Mouse (Mus musculus) heart, adult 9 months (tissue): ENCODE results near the gene Fpgs.

Experiments
- DNase-seq, 2 experiments: peaks; one replicate each; pipeline ENCODE4 v3.0.0; 2022; ENCODE audit warnings: low spot score in 2 of 2

Fpgs gene

DNA sequence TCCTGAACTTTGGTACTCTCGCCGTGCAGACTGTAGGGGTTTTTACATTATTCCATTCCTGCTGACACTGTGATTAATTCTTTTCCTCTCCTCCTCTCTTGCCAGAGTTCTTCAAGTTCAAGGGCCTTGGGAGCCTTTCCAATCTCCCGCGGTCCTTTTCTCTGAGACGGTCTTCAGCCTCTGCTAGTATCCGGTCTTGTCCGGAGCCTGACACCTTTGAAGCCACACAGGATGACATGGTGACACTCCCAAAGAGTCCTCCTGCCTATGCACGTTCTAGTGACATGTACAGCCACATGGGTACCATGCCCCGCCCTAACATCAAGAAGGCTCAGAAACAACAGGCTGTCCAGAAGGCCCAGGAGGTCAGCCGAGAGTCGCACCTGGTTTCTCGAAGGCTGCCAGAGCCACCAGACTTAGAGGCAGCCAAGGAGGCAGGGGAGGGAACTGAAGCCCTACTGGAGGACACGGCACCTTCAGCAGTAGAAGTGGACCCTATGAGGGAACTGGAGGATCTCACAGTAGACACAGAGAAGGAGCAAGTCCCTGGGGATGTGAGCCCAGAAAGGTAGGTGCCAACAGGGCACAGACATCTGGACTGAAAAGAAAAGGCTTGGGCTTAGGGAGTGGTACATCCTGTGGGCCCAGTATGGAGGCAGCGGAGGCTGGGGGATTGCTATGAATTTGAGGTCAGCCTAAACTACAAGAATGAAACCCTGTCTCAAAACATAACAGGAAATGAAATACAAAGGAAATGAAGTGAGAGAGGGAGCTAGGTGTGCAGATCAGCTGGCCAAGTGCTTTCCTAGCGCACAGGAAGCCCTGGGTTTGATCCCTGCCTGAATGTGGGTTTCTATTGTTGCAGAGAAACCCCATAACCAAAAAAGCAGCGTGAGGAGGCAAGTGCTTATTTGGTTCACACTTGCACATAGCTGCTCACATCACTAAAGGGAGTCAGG, 21.2 kb upstream of the Fpgs start:
- no peak for DNase-seq

DNA sequence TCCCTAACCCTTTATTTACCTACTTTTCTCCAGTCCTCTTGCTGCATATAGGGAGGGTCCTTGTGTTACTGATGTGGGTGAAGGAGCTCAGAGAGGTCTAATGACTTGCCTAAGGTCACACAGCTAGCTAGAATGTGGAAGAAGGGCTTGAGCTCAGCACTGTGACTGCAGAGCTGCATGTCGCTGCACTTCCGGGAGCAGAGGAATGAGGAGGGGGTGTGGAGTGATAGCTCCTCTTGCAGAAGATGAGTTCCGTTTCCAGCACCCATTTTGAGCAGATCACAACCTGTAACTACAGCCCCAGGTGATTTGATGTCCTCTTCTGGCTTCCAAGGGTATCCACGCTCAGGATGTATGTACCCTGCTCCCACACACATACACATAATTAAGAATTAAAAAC, 20.2 kb upstream of the Fpgs start:
- DNase-seq, result no peak

DNA sequence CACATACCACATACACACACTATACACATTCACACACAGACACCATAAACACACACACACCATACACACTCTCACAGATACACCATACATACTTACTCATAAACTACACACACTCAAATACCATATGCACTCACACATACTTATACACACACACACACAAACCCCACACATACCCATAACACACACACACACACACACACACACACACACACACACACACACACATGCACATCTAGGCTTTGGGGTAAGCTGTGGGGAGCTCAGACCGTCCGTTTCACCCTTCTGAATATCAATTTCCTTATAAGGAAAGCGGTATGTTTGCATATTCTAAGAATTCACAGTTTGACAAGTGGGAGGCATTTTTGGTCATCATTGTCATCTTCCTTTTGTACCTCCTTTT, 18.6 kb upstream of the Fpgs start:
- no peak for DNase-seq

DNA sequence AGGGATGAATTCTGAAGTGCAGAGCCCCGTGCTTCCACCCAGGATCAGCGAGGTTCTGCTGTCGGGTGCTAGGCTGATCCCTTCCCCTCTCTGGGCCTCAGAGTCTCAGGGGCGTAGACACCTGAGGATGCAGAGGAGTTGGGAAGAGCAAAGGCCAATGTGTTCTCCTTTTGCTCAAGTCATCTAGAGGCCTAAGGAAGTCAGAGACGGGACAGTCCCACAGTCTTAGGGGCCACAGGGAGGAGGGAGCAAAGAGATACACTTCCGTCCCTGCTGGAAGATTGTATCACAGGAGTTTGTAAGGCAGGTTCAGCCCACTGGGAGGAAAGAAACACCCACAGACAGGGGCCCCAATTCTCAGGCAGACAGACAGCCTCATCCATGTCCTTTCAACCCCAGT, 18.1 kb upstream of the Fpgs start:
- DNase-seq, result no peak

DNA sequence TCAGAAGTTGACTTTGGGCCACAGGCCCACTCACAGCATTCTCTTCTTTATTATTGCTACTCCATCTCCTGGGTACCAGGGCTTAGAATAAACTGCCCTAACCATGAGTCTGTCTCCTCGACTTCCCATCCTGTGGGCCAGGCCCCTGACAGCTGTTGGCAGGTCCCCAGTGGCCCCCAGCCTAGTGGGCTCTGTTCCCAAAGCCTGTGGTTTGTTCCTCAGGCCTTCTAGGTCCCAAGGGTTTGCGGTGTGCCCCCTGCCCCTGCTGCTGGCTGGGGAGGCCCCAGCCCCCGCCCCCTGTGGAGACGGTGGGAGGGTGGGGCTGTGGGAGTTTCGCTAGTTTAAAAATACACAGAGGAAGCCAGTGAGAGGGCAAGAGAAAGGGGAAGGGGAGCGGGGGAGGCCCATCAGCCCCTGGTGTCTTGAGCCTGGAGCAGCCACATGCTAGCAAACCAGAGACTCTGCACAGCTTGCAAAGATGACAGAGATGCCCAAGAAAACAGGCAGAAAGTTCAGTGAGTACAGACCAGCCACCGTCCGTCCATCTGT, 16.8 kb upstream of the Fpgs start, which contains the start of gene Sh2d3c:
Sh2d3c (plus strand) TSS at position 375 of the 549 bp plus-strand sequence.
- no peak for DNase-seq

DNA sequence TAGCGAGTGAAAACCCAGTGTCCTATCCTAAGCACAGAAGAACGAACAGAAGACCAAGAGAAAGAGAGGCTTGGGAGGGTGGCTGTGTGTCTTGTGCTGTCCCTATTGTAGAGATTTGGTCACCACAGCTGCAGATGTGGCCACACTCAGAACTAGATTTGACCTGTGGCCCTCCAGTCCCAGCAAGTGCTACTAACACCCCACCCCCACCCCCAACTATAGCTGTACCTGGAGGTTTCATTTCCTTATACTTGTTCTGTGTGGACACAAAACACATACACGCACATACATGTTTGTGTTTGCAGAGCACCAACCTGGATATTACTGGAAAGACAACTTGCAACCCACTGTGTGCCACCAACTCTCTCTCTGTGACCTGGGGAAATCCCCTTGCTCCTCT, 16.1 kb upstream of the Fpgs start:
- no peak for DNase-seq

DNA sequence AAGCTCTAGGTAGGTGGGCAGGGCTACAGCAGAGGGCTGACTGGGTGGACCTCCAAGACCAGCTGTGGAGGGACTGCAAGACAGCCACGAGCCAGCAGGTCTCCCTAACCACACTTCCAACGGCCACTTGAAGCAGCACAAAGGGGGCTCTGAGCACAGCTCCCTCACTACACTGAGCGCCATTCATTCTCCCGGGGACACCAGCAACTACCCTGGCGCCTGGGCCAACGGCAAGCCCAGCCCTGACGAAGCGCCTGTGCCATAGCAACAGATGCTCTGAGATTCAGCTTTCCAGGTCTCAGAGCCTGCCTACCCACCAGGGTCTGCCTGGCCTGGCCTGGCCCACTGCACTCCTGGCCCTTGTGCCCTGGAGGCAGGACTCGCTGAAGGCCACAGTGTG, 14.8 kb upstream of the Fpgs start:
- DNase-seq, result no peak

DNA sequence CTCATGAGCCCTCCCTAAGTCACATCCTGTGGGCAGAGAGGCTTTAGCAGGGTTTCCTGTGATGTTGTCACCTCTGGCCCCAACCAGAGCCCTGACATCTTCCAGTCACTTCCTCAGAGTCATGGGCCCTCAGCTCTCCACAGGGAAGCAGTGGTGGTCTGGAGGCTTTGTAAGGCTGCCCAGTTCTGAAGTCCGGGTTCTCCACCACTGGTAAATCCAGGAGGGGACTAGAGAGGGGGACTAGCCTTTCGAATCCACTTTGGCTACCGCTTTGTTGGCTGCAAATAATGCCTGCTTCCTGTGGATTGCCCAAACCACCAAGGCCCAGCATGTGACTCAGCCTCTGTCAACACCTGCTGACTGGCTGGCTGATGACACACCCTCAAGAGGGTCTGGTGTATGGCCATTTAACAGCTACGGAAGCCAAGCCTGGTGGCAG, 11.1 kb upstream of the Fpgs start:
- peak; percentile 63 to 71 for DNase-seq

DNA sequence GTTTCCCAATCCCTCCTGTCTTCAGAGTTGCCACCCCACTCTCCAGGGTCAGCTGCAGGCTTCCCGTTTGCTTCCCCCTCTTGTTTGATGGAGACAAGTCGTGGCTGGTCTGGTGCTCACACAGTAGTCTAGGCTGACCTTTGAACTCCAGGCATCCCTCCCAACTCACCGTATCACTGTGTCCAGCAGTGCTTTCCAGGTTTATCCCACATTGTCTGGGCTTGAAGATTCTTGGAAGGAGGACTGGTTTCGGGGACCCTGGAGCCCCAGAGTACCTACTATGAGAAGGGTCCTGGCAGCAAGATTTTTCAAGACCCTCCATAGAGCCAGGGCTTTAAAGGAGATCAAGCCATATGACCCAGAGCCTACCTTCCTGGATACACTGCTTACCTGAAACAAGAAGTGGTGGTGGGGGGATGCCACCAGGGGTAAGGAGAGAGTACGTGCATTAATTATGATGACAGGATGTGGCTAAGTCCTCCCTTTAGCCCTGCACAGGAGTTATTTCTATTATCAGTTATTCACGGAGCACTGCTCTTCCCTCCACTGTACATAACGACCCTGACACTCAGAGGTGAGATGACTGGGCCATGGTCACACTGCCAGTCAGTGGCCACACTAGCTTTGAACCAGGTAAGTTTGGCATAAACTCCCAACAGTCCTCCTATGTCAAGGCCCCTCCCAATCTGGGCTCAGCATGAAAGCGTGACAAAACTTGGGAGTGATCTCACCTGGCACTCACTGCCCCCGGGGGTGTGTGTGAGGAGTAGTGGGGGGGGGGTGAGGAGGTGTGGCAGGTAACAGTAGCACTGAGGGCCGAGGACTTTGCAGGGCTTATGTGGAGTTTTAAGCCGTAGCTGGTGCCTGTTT, 10.4 kb upstream of the Fpgs start:
- DNase-seq, result no peak

DNA sequence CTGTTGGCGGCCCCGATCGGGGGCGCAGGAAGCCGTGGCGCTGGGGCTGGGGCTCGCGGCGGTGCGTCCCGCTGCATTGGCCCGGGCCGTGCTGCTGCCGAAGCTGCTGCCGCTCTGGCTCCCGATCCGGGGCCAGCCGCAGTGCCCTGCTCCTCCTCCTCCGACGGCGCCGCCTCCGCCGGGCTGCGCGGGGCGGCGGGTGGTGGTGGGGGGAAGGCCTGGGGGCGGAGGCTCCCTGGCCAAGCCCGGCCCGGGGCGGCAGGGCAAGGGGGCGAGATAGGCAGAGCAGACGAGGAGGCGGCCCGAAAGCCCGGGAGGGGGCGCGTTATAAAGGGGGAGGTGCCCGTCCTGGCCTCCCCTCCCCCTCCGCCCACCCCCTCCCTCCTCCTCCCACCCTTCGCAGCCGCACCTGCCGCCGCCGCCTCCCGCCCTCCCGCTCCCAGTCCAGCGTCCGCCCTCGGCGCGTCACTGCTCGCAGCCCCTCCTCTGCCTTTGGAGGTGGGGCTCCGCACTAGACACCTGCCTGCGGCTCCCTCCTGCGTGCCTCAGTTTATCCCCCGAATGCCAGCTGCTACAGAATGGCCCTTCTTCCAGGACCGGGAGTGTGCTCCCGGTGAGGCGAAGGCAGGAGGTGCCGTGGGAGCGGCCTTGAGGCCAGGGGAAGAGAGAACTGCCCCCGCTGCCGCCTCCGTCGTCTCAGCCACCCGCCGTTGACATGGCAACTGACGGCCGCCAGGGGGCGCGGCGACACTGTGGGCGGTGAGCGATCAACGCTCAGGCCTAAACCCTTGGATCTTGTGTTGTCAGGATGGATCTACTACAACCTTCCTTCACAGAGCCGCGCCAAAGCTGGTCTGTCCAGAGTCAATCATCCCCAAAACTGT, 9.2 kb upstream of the Fpgs start, which contains the start of gene Cdk9:
Cdk9 (minus strand) TSS at position 143 of the 884 bp plus-strand sequence.
- peak; percentile 91 to 95 for DNase-seq

DNA sequence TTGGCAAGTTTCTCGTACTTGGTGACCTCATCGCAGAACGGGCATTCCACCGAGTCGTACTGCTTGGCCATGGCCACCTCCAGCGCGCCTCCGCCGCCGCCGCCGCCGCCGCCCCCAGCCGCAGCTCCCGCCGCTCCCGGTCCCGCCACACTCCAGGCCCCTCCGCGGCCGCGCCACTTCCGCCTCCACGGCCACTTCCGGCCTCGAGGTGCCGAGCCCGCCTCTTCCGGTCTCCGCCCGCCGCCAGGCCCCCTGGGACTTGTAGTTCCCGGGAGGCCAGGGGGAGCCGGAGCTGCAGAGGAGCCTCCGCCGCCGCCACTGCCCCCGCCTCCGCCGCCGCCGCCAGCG, 8.6 kb upstream of the Fpgs start:
- peak; percentile 93 to 94 for DNase-seq

DNA sequence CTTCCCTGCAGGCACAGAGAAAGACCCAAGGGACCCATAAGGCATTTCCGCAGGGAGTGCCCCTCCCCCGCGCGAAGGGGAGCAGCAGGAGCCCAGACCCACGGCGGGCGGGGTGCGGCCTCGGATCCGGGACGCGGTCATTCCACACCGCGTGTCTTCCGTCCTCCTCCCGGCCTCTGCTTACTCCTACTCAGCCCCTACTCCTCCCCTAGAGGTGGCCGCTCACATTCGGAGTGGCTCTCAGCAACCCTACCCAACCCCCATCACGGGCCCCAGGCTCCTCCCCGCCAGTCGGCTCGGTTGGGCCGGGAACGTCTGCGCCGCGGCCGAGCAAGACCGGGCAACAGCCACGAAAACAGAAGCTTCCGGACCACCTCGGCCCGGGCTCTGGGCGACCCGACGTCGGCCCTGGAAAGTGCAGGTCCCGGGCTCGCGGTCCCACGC, 8.2 kb upstream of the Fpgs start:
- DNase-seq, result peak; percentile 80 to 83

DNA sequence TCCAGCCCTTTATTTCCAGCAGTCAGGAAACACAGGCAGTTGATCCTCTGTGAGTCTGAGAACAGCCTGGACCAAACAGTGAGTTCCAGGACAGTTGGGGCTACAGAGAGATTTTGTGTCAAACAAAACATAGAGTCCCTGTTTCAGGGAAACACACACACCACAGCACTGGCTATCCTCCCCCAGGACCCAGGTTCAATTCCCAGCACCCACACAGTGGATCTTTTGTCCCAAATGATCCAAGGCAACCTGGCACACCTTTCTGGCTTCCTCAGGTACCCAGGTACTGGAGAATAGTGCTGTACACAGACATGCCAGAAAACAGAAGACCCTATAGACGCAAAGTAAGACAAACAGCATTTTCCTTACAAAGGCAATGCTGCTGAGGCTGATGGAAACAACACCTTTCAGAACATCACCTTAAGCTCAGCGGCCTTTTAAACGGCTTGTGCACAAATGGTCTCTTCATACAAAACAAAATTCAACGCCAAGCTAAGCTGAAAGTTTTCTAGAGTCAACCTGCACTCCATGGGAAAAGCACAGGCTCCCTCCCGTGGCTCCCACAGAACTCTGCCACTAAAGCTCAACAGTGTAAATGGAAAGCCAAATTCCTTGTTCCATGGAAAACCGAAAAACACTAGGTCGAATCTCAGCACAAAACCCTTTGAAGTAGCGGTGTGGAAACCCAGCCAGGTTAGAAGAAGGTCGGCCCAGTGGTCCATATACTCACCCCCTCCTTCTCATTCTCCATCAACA, 7.5 kb upstream of the Fpgs start:
- no peak for DNase-seq

DNA sequence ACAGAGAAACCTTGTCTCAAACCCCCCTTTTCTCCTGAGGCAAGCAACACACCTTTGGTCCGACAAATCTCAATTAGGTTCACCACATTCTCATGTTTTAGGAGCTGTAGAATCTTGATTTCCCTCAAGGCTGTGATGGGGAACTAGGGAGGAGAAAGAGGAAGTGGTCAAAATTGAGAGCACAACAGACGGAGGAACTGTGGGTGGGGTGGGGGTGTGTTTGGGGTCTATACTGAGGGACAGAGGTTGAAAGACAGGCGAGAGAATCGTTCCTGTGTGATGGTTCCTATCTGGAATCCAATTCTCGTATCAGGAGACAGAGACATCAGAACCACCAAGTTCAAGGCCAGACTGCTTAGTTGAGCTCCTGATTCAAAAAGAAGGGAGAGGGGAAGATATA, 6.5 kb upstream of the Fpgs start:
- DNase-seq, result no peak

DNA sequence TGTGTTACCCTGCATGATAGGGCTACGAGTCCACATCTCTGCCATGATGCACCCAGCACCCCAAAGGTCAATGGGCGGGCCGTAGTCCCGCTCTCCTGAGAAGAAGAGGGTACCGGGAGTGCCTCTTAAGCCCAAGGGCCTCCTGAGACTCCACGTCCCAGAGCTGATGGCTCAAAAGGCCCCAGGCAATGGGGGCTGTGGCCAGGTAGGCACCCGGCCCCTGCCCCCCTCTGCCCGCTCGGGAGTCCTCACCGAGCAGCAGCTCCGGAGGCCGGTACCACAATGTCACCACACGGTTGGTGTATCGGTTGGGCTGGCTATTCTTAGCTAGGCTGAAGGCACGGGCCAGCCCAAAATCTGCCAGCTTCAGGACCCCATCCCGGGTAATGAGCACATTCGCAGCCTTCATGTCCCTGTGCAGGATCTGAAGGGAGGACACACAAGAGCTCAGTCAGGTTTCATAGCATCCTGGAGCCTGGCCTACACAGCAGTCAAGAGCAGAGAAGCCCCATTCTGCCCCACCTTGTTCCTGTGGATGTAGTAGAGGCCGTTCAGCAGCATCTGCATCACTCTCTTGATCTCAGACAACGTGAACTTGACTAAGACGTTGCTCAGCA, 5.7 kb upstream of the Fpgs start:
- no peak for DNase-seq

DNA sequence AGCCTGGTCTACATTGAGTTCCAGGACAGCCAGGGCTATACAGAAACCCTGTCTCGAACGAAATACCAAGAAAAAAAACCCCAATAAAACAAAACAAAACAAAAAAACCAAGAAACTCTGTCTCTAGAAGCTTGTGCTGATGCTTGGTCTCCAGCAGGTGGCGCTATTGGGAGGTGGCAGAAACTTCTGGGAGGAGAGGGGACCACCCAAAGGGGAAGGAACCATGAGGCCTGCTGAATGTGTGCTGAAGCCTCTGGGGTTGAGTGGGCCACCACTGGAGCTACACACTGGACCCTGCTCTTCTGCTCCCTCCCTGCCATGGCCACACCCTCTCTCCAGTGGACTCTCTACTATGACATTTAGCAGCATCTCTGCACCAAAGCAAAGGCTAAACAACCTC, 4.7 kb upstream of the Fpgs start:
- DNase-seq, result no peak

DNA sequence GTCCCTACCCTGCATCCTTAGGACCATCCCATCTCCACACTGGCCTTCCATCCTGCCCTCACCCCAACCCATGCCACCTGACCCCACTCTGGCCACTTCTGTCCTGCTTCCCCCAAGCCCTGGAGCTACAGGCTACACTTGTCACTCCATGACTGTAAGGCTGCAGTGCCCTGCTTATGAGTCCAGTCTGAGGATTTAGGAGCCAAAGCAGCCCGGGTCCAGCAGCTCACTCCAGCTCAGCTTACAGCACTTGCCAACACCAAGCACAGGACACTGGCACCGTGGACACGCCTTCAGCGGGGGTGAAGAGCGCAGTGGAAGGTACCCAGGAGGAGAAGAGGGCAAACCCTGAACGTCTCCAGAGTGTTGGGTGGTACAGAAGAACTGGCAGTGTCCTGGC, 3.0 kb upstream of the Fpgs start:
- DNase-seq, result no peak

DNA sequence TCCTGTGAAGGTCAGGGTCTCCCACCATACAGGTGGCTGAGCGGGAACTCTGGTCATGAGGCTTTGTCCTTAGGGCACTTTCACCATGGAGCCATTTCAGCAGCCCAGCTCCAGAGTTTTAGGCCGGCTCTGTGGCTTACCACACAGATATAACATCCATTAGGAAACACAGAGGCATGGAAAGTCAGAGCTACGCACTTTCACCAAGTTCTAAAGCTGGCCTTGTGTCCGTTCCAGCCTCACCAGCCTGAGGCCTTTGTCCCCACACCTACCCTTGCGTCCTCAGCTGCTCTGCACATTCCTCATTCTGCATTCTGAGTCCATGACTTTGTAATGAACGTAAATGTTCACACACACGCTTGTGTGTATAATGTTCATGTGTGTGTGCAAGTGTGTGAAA, 1.1 kb upstream of the Fpgs start:
- DNase-seq, result no peak

DNA sequence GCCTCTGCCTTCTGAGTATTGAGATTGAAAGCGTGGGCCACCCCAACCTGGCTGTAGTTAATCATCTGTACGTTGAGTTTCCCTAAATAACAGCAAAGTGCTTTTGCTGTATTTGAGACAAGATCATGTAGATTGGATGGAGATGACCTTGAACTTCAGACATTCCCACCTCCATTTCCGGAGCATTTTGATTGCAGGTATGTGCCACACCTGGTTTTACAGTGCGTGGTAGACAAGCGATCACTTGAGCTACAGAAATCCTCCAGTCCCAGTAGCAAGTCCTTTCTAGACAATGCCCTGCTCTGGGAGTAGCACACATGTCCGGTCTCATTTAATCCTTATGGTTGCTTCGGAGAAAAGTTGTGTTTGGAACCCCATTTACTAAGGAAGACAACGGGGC, 899 bp downstream of the Fpgs start:
- no peak for DNase-seq
